Mouse (Mus musculus) liver, embryonic 16.5 days (tissue): ENCODE measurements around the gene Peli2. TPM values are rescaled to one million over a fixed set of nuclear protein-coding genes. Genes with fewer than 3 reads are reported as not detected.
A peak's percentile ranks its signal among the peaks of the same experiment; 100 is the strongest.

Source experiments
- ATAC-seq: fragments of 200-750 bp; cut with Nextera tagmentation; 2 replicates; pipeline ENCODE4 v1.8.0; 2017; ENCODE audit warnings: low read depth, mild to moderate bottlenecking, moderate number of reproducible peaks, moderate library complexity
- H3K27ac ChIP-seq: fragments of 300-500 bp; sonication (generic); 2 replicates; pipeline ENCODE4 v1.5.1; 2014; ENCODE audit warnings: mild to moderate bottlenecking, low read length
- H3K27me3 ChIP-seq: fragments of 300-500 bp; sonication (generic); 2 replicates; pipeline ENCODE4 v1.6.1; 2014; ENCODE audit warnings: low read depth, low read length, mixed read lengths; ENCODE audit not compliant: control insufficient read depth, insufficient read depth
- H3K36me3 ChIP-seq: fragments of 300-500 bp; sonication (generic); 2 replicates; pipeline ENCODE4 v1.6.1; 2014; ENCODE audit warnings: mild to moderate bottlenecking; ENCODE audit not compliant: control insufficient read depth, insufficient read depth
- H3K4me1 ChIP-seq: fragments of 300-500 bp; sonication (generic); 2 replicates; pipeline ENCODE4 v1.6.1; 2014; ENCODE audit warnings: low read depth, low read length, mixed read lengths; ENCODE audit not compliant: control insufficient read depth
- H3K4me2 ChIP-seq: fragments of 300-500 bp; sonication (generic); 2 replicates; pipeline ENCODE4 v1.6.1; 2014; ENCODE audit warnings: low read depth, low read length, mixed read lengths
- H3K4me3 ChIP-seq: fragments of 300-500 bp; sonication (generic); 2 replicates; pipeline ENCODE4 v1.5.1; 2014; ENCODE audit warnings: low read depth, mild to moderate bottlenecking, low read length
- H3K9ac ChIP-seq: fragments of 300-500 bp; sonication (generic); 2 replicates; pipeline ENCODE4 v1.6.1; 2014; ENCODE audit warnings: low read depth, low read length
- H3K9me3 ChIP-seq: fragments of 300-500 bp; sonication (generic); replicated peaks from 2 replicates; pipeline ENCODE4 v1.6.1; 2016; ENCODE audit warnings: low read length; ENCODE audit not compliant: control insufficient read depth
- WGBS: fragments of 180-500 bp; shearing (Covaris S2); extraction: QIAGEN DNeasy Blood & Tissue Kit; methylation state at CpG from one replicate; pipeline ENCODE4 v1.1.7; 2014; ENCODE audit not compliant: insufficient replicate concordance; 5-methylcytosine and 5-hydroxymethylcytosine counted together
- polyA plus RNA-seq: library from polyadenylated mRNA; unstranded; fragments of >200 nt; fragmentation: Nextera tagmentation; extraction: Ambion mirVana; gene quantifications from 2 replicates; pipeline ENCODE4 v1.2.1, GENCODE M21; 2015

Peli2 gene
- polyA plus RNA-seq, 1 experiment from 2014 or later, result 1.7 TPM

DNA sequence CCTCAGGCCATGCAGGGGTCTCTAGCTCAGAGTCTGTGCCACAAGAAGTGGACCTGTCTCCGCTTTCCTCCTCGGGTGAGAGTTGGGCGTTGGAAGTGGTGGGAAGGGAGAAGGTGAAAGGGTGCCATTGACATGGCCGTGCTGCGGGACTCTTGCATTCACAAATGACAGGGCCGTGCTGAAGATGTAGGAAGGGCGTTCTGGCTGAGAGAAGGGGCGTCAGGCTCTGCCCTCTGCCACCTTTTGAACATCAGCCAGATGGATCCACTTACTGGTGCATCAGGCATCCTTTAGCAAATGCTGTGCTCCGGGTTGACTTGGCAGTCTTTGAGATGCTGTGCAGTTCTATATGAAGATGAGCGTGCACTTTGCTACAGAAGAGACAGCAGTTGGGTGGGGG lies 84.4 kb downstream of the Peli2 start:
- no peak overlapping the region for H3K4me3 ChIP-seq
- ATAC-seq, result no peak
- no peaks in the 10 kb centered on the region for H3K27me3 ChIP-seq

GRCm38 (mm10) chr14:48205635-48206034 lies 85.0 kb downstream of the Peli2 start:
- Histone ChIP-seq H3K4me3 (no peak overlapping the region), H3K27ac (no peak overlapping the region), H3K36me3 (no peaks in the 10 kb centered on the region), H3K9me3 (no peaks in the 10 kb centered on the region), H3K4me1 (peaks cover 7% of the 10 kb centered on the region), H3K27me3 (no peaks in the 10 kb centered on the region), H3K4me2 (peak overlapping the region; percentile 18), H3K9ac (no peak overlapping the region)
- ATAC-seq, result peak; percentile 71
- 48% methylated on average over 11 of the region's 11 CpGs for WGBS

More for the DNA sequence above, 84.4 kb downstream of the Peli2 start:
- Histone ChIP-seq H3K36me3 (no peaks in the 10 kb centered on the region), H3K4me1 (peaks cover 7% of the 10 kb centered on the region), H3K27ac (no peak overlapping the region), H3K4me2 (no peak overlapping the region), H3K9ac (no peak overlapping the region), H3K9me3 (no peaks in the 10 kb centered on the region)
- 70% methylated on average over 10 of the region's 10 CpGs for WGBS

- 22% methylated on average over 15 of the region's 15 CpGs for WGBS
- Histone ChIP-seq H3K9me3 (no peaks in the 10 kb centered on the region), H3K4me2 (no peak overlapping the region), H3K27ac (no peak overlapping the region), H3K27me3 (no peaks in the 10 kb centered on the region), H3K4me1 (peaks cover 2% of the 10 kb centered on the region), H3K4me3 (no peak overlapping the region), H3K36me3 (no peaks in the 10 kb centered on the region), H3K9ac (no peak overlapping the region)
- ATAC-seq, result no peak; the same call in 1 of the 2 replicates
These were observed 86.5 kb downstream of the Peli2 start for GRCm38 (mm10) chr14:48207119-48207518.

DNA sequence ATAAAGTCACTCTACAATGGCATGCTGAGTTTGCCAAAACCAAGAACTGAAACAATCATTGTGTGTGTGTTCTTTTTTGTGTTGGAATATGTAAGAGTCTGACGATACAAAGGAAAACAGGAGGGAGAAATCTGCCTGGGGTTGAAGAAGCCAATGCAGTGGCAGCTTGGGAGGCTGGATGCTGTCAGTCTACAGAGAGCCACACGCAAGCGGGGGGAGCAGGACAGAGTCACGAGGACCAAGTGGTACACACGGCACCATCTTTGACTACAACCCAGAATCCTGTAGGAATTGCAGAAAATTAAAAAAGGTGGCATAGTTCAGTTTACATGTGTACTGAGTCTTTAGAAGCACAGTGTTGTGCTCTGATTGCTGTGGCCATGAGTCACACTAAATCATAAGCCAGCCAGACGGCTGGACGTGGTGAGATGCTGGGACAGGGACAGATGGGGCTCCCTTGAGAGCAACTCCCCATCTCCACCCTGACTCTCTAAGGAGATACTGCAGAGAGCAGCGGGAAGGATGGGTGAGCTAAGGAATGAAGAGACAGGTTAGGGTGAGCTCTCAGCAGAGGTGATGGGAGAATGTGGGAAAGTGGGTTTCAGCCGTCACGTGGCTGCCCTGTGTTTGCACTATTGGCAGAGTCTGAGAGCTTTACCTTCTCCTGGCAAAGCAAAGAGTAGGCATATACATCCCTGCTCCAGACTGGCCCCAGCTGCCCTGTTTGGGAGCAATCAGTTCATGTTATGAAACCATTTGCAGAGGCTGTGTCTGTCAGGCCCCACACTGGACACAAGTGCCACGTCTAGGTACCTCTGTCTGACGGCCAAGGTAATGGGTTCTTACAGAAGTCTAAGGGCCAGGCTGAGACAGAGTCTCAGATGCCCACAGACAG lies 87.4 kb downstream of the Peli2 start:
- WGBS, result 56% methylated on average over 12 of the region's 12 CpGs
- no peaks in the 10 kb centered on the region; the same call in none of the 2 replicates for H3K4me1 ChIP-seq

GRCm38 (mm10) chr14:48209436-48209835 lies 88.8 kb downstream of the Peli2 start:
- Histone ChIP-seq H3K4me1 (no peaks in the 10 kb centered on the region; the same call in none of the 2 replicates), H3K9me3 (no peaks in the 10 kb centered on the region), H3K4me2 (no peak overlapping the region), H3K27me3 (no peaks in the 10 kb centered on the region), H3K9ac (no peak overlapping the region), H3K36me3 (no peaks in the 10 kb centered on the region), H3K27ac (no peak overlapping the region), H3K4me3 (no peak overlapping the region)
- ATAC-seq, result no peak
- WGBS, result 66% methylated on average over 5 of the region's 5 CpGs

More for the DNA sequence above, 87.4 kb downstream of the Peli2 start:
- Histone ChIP-seq H3K9ac (no peak overlapping the region), H3K27ac (no peak overlapping the region), H3K9me3 (no peaks in the 10 kb centered on the region), H3K4me2 (no peak overlapping the region), H3K4me3 (no peak overlapping the region), H3K27me3 (no peaks in the 10 kb centered on the region), H3K36me3 (no peaks in the 10 kb centered on the region)
- ATAC-seq, result no peak

DNA sequence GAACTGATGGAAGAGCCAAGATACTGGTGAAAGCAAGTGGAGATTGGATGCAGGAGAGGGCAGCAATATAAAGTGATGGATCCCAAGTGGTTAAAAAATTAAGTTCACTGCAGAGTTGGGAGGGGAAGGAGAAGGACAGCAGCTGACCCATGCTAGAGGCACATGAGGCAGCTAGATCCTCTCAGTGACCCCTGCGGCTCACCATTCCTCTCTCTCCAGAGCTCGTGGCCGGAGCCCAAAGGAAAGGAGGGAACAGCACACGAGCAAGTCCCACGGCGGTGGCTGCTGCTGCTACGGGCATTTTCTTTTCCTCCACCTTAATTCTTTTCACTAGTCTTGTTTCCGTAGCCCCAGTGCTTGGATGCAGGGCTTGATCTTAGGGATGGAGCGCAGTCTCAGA lies 89.5 kb downstream of the Peli2 start:
- WGBS, result 73% methylated on average over 9 of the region's 9 CpGs
- ATAC-seq, result no peak
- no peak overlapping the region for H3K4me2 ChIP-seq
- no peaks in the 10 kb centered on the region for H3K27me3 ChIP-seq
- no peaks in the 10 kb centered on the region; the same call in none of the 2 replicates for H3K4me1 ChIP-seq
- no peak overlapping the region for H3K27ac ChIP-seq
- no peaks in the 10 kb centered on the region for H3K9me3 ChIP-seq
- H3K36me3 ChIP-seq, result no peaks in the 10 kb centered on the region
- no peak overlapping the region for H3K4me3 ChIP-seq
- no peak overlapping the region for H3K9ac ChIP-seq

DNA sequence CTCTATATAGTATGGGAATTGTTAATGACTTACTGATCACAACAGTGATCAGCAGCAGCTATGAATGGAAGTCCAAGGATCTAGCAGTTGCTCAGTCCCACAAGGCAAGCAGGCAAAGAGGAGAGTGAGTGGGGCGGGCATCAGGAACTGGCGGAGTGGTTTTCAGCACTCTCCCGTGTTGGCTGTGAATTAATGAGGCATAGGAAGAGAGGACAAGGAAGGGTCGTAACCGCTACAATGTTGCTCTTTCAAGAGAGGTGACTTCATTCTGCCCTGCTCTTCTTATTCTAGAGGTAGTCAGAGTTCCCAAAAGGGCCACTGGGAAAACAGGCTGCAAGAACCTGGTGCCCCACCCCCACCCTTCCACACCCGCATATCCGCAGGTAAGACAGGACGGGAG lies 90.9 kb downstream of the Peli2 start:
- WGBS, result 78% methylated on average over 8 of the region's 8 CpGs
- ATAC-seq, result no peak
- Histone ChIP-seq H3K9me3 (no peaks in the 10 kb centered on the region), H3K4me1 (no peaks in the 10 kb centered on the region), H3K27me3 (no peaks in the 10 kb centered on the region), H3K4me3 (no peak overlapping the region), H3K9ac (no peak overlapping the region), H3K36me3 (no peaks in the 10 kb centered on the region), H3K4me2 (no peak overlapping the region), H3K27ac (no peak overlapping the region)

GRCm38 (mm10) chr14:48212839-48213238 lies 92.2 kb downstream of the Peli2 start:
- H3K27ac ChIP-seq, result no peak overlapping the region
- no peaks in the 10 kb centered on the region for H3K36me3 ChIP-seq
- no peaks in the 10 kb centered on the region for H3K27me3 ChIP-seq
- no peak for ATAC-seq
- no peak overlapping the region for H3K4me3 ChIP-seq
- H3K9ac ChIP-seq, result no peak overlapping the region
- no peak overlapping the region for H3K4me2 ChIP-seq
- no peaks in the 10 kb centered on the region for H3K4me1 ChIP-seq
- WGBS, result 85% methylated on average over 11 of the region's 11 CpGs
- H3K9me3 ChIP-seq, result no peaks in the 10 kb centered on the region

GRCm38 (mm10) chr14:48213593-48213992 lies 93.0 kb downstream of the Peli2 start:
- 72% methylated on average over 15 of the region's 15 CpGs for WGBS
- Histone ChIP-seq H3K4me3 (no peak overlapping the region), H3K36me3 (no peaks in the 10 kb centered on the region), H3K9me3 (no peaks in the 10 kb centered on the region), H3K27me3 (no peaks in the 10 kb centered on the region), H3K4me2 (no peak overlapping the region), H3K9ac (no peak overlapping the region), H3K27ac (no peak overlapping the region), H3K4me1 (no peaks in the 10 kb centered on the region)
- ATAC-seq, result no peak
